16 mouse cellular contexts compared by ENCODE assay signal in the genomic region with DNA sequence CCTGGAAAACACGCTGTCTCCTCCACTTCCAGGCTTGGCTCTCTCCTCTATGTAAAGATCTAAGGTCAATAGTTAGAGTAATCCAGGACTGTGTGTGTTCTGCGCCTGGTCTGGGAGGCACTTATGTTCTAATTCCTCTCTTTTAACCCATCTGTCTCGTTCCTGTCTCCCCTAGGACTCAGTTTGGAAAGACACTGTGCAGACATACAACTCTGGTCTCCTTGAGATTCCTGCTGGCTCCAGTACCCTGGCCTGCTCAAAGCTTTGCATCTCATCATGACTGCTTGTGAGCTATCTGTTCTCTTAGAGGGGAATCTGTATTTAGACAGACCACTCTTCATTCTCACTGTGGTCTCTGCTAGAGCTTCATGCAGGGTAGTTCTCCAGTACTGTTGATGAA.
DNase-seq lines count a peak whose midpoint lies in the region; ATAC-seq and TF ChIP-seq lines count a peak whose summit lies in the region.
"Had no signal": no experiment of that assay in that cellular context is flagged by ENCODE, and none has a peak within 500 bp of the region (broad histone marks: within the 10 kb centered on the region; RNA-seq: fewer than 3 reads in every experiment).

No protein-coding gene starts in this region.

- TF ChIP-seq CTCF in stomach, postnatal 0 days (IDR thresholded peaks at IDR 0.05; ENCODE audit: low read depth), result no peak
- TF ChIP-seq CTCF in hindbrain, postnatal 0 days (IDR thresholded peaks at IDR 0.05; ENCODE audit: low read depth), result no peak

- TF ChIP-seq EP300 in stomach, postnatal 0 days (optimal IDR thresholded peaks at IDR 0.05), result no peak

- no peak overlapping the region for H3K4me2 ChIP-seq in embryonic facial prominence, embryonic 15.5 days (replicated peaks)
- H3K4me2 ChIP-seq in intestine, embryonic 16.5 days (ENCODE audit: low read depth, low read length), result no peak overlapping the region
- no peak overlapping the region for H3K4me2 ChIP-seq in stomach, postnatal 0 days (replicated peaks; ENCODE audit: low read depth)
- no peak overlapping the region for H3K4me2 ChIP-seq in hindbrain, postnatal 0 days (ENCODE audit: low read depth, low read length)
- no peak overlapping the region for H3K4me2 ChIP-seq in hindbrain, embryonic 14.5 days (replicated peaks)
- H3K4me2 ChIP-seq: forebrain, embryonic 15.5 days; hindbrain, embryonic 12.5 days had no signal

- intact Hi-C loops in heart, postnatal 10 days (cut with DNase I), result loop anchor here (5.0 kb wide), 1 partner anchor 168 kb away; no protein-coding TSS in a partner anchor

- WGBS in heart, embryonic 10.5 days, result 67% methylated on average over 3 of the region's 3 CpGs
- 74% methylated on average over 3 of the region's 3 CpGs for WGBS in embryonic facial prominence, embryonic 15.5 days
- 53% methylated on average over 3 of the region's 3 CpGs for WGBS in intestine, embryonic 16.5 days
- 43% methylated on average over 3 of the region's 3 CpGs for WGBS in stomach, postnatal 0 days
- 78% methylated on average over 3 of the region's 3 CpGs for WGBS in hindbrain, postnatal 0 days
- WGBS in hindbrain, embryonic 14.5 days, result 93% methylated on average over 3 of the region's 3 CpGs

- no peaks in the 10 kb centered on the region for H3K9me3 ChIP-seq in heart, embryonic 10.5 days
- H3K9me3 ChIP-seq in embryonic facial prominence, embryonic 15.5 days (replicated peaks), result no peaks in the 10 kb centered on the region
- H3K9me3 ChIP-seq in intestine, embryonic 16.5 days (ENCODE audit: control insufficient read depth, low read length), result no peaks in the 10 kb centered on the region
- H3K9me3 ChIP-seq in stomach, postnatal 0 days (ENCODE audit: control insufficient read depth, low read length), result no peaks in the 10 kb centered on the region
- no peaks in the 10 kb centered on the region for H3K9me3 ChIP-seq in hindbrain, postnatal 0 days (ENCODE audit: low read length)
- no peaks in the 10 kb centered on the region for H3K9me3 ChIP-seq in hindbrain, embryonic 14.5 days (ENCODE audit: control insufficient read depth, low read length)
- H3K9me3 ChIP-seq: forebrain, embryonic 15.5 days; hindbrain, embryonic 12.5 days had no signal

- H3K36me3 ChIP-seq in heart, embryonic 10.5 days, result peaks cover 53% of the 10 kb centered on the region
- peaks cover 4% of the 10 kb centered on the region; the same call in 1 of the 2 replicates for H3K36me3 ChIP-seq in embryonic facial prominence, embryonic 15.5 days
- no peaks in the 10 kb centered on the region for H3K36me3 ChIP-seq in intestine, embryonic 16.5 days (ENCODE audit: control insufficient read depth, insufficient read depth, low read length)
- H3K36me3 ChIP-seq in stomach, postnatal 0 days (ENCODE audit: control insufficient read depth, insufficient read depth, low read length), result peaks cover 3% of the 10 kb centered on the region; the same call in 1 of the 2 replicates
- no peaks in the 10 kb centered on the region for H3K36me3 ChIP-seq in hindbrain, postnatal 0 days (ENCODE audit: insufficient read depth, low read length)
- H3K36me3 ChIP-seq in hindbrain, embryonic 14.5 days (replicated peaks; ENCODE audit: control insufficient read depth, insufficient read depth), result no peaks in the 10 kb centered on the region
- H3K36me3 ChIP-seq: forebrain, embryonic 15.5 days; hindbrain, embryonic 12.5 days had no signal

- H3K4me3 ChIP-seq in heart, embryonic 10.5 days, result no peak overlapping the region
- H3K4me3 ChIP-seq in embryonic facial prominence, embryonic 15.5 days (replicated peaks), result no peak overlapping the region
- H3K4me3 ChIP-seq in intestine, embryonic 16.5 days (ENCODE audit: low read length), result no peak overlapping the region
- no peak overlapping the region for H3K4me3 ChIP-seq in stomach, postnatal 0 days (ENCODE audit: low read depth, low read length)
- H3K4me3 ChIP-seq in hindbrain, postnatal 0 days (ENCODE audit: low read length), result no peak overlapping the region
- no peak overlapping the region for H3K4me3 ChIP-seq in hindbrain, embryonic 14.5 days (replicated peaks; ENCODE audit: low read length)
- H3K4me3 ChIP-seq: forebrain, embryonic 15.5 days; hindbrain, embryonic 12.5 days had no signal

- H3K27me3 ChIP-seq in heart, embryonic 10.5 days (ENCODE audit: insufficient read depth, poor library complexity, severe bottlenecking), result no peaks in the 10 kb centered on the region
- H3K27me3 ChIP-seq in embryonic facial prominence, embryonic 15.5 days, result no peaks in the 10 kb centered on the region
- no peaks in the 10 kb centered on the region for H3K27me3 ChIP-seq in intestine, embryonic 16.5 days (replicated peaks; ENCODE audit: control insufficient read depth, insufficient read depth, low read length)
- no peaks in the 10 kb centered on the region for H3K27me3 ChIP-seq in stomach, postnatal 0 days (ENCODE audit: control insufficient read depth, insufficient read depth, low read length)
- no peaks in the 10 kb centered on the region for H3K27me3 ChIP-seq in hindbrain, postnatal 0 days (ENCODE audit: insufficient read depth, low read length)
- no peaks in the 10 kb centered on the region for H3K27me3 ChIP-seq in hindbrain, embryonic 14.5 days (ENCODE audit: control insufficient read depth, insufficient read depth, low read length)
- H3K27me3 ChIP-seq: forebrain, embryonic 15.5 days; hindbrain, embryonic 12.5 days had no signal

- no peak overlapping the region for H3K9ac ChIP-seq in embryonic facial prominence, embryonic 15.5 days
- no peak overlapping the region for H3K9ac ChIP-seq in intestine, embryonic 16.5 days (ENCODE audit: low read depth, low read length)
- H3K9ac ChIP-seq in stomach, postnatal 0 days (ENCODE audit: low read length), result no peak overlapping the region
- no peak overlapping the region for H3K9ac ChIP-seq in hindbrain, postnatal 0 days (replicated peaks; ENCODE audit: low read length)
- no peak overlapping the region for H3K9ac ChIP-seq in hindbrain, embryonic 14.5 days
- H3K9ac ChIP-seq: forebrain, embryonic 15.5 days; hindbrain, embryonic 12.5 days had no signal

- no peak for DNase-seq in heart, embryonic 10.5 days (ENCODE audit: low spot score)
- no peak for DNase-seq in heart, postnatal 10 days
- no peak for DNase-seq in stomach, postnatal 0 days (ENCODE audit: low spot score)
- DNase-seq in hindbrain, postnatal 0 days (ENCODE audit: low spot score), result no peak
- no peak for DNase-seq in hindbrain, embryonic 14.5 days (ENCODE audit: low spot score)
- DNase-seq: adrenal gland, adult 2 months; adrenal gland, postnatal 25 days; cerebellum, adult 18-20 months; cerebellum, adult 9-11 months; cerebellum, postnatal 36 days; heart, postnatal 4 days; kidney, adult 18-20 months had no signal

- H3K27ac ChIP-seq in heart, embryonic 10.5 days, result peak overlapping the region; percentile 6; the same call in 1 of the 2 replicates
- H3K27ac ChIP-seq in embryonic facial prominence, embryonic 15.5 days (replicated peaks), result no peak overlapping the region
- peak overlapping the region; percentile 43; the same call in 1 of the 2 replicates for H3K27ac ChIP-seq in intestine, embryonic 16.5 days (ENCODE audit: low read length)
- peak overlapping the region; percentile 36; the same call in 1 of the 2 replicates for H3K27ac ChIP-seq in stomach, postnatal 0 days (replicated peaks)
- no peak overlapping the region for H3K27ac ChIP-seq in hindbrain, postnatal 0 days
- no peak overlapping the region for H3K27ac ChIP-seq in hindbrain, embryonic 14.5 days
- H3K27ac ChIP-seq: forebrain, embryonic 15.5 days; hindbrain, embryonic 12.5 days had no signal

- ATAC-seq in embryonic facial prominence, embryonic 15.5 days (ENCODE audit: insufficient number of reproducible peaks, low FRiP score, low TSS enrichment, low read depth), result peak; percentile 47; the same call in 1 of the 2 replicates
- peak; percentile 68 for ATAC-seq in intestine, embryonic 16.5 days
- no peak for ATAC-seq in stomach, postnatal 0 days (ENCODE audit: low FRiP score, low TSS enrichment)
- ATAC-seq in hindbrain, postnatal 0 days, result no peak
- no peak for ATAC-seq in hindbrain, embryonic 14.5 days (ENCODE audit: low FRiP score)
- ATAC-seq: forebrain, embryonic 15.5 days had no signal

- peaks cover 24% of the 10 kb centered on the region for H3K4me1 ChIP-seq in heart, embryonic 10.5 days
- H3K4me1 ChIP-seq in embryonic facial prominence, embryonic 15.5 days, result no peaks in the 10 kb centered on the region
- no peaks in the 10 kb centered on the region for H3K4me1 ChIP-seq in intestine, embryonic 16.5 days (ENCODE audit: control insufficient read depth, insufficient read depth, low read length)
- no peaks in the 10 kb centered on the region for H3K4me1 ChIP-seq in stomach, postnatal 0 days (replicated peaks; ENCODE audit: control insufficient read depth, insufficient read depth)
- no peaks in the 10 kb centered on the region for H3K4me1 ChIP-seq in hindbrain, postnatal 0 days (ENCODE audit: insufficient read depth, low read length)
- no peaks in the 10 kb centered on the region for H3K4me1 ChIP-seq in hindbrain, embryonic 14.5 days (replicated peaks; ENCODE audit: control insufficient read depth, insufficient read depth, low read length)
- H3K4me1 ChIP-seq: forebrain, embryonic 15.5 days; hindbrain, embryonic 12.5 days had no signal

Comparison
In these comparisons a context has a peak if more than half of its experiments do, and no peak if none do; other contexts are left out.
1. H3K27ac ChIP-seq: peak in heart, embryonic 10.5 days (single experiment), intestine, embryonic 16.5 days (single experiment) and stomach, postnatal 0 days (single experiment); none in embryonic facial prominence, embryonic 15.5 days (single experiment), hindbrain, postnatal 0 days (single experiment) and hindbrain, embryonic 14.5 days (single experiment).
2. ATAC-seq: peak in embryonic facial prominence, embryonic 15.5 days (single experiment) and intestine, embryonic 16.5 days (single experiment); none in stomach, postnatal 0 days (single experiment), hindbrain, postnatal 0 days (single experiment) and hindbrain, embryonic 14.5 days (single experiment).